Mouse (Mus musculus) liver, postnatal 0 days (tissue): Measurements from ENCODE around the gene Tssk4. TPM values are rescaled to one million over a fixed set of nuclear protein-coding genes. Genes with fewer than 3 reads are reported as not detected.

Experiments used
- ATAC-seq: fragments of 200-750 bp; cut with Nextera tagmentation; 2 replicates; pipeline ENCODE4 v1.8.0; 2017; ENCODE audit warnings: mild to moderate bottlenecking, moderate library complexity
- DNase-seq: peaks from one replicate; pipeline ENCODE4 v3.0.0-alpha.2; 2016
- H3K27ac ChIP-seq: fragments of 300-500 bp; sonication (generic); 2 replicates; pipeline ENCODE4 v1.5.1; 2014; ENCODE audit warnings: antibody characterized with exemption, moderate library complexity, mild to moderate bottlenecking, low read depth
- H3K27me3 ChIP-seq: fragments of 300-500 bp; sonication (generic); 2 replicates; pipeline ENCODE4 v1.6.1; 2014; ENCODE audit warnings: low read length, control low read depth, mixed read lengths; ENCODE audit not compliant: insufficient read depth
- H3K36me3 ChIP-seq: fragments of 300-500 bp; sonication (generic); replicated peaks from 2 replicates; pipeline ENCODE4 v1.6.1; 2014; ENCODE audit warnings: mild to moderate bottlenecking, control low read depth, low read length, moderate library complexity, mixed read lengths; ENCODE audit not compliant: insufficient read depth
- H3K4me1 ChIP-seq: fragments of 300-500 bp; sonication (generic); 2 replicates; pipeline ENCODE4 v1.6.1; 2014; ENCODE audit warnings: antibody characterized with exemption, mild to moderate bottlenecking, control low read depth; ENCODE audit not compliant: insufficient read depth
- H3K4me2 ChIP-seq: fragments of 300-500 bp; sonication (generic); 2 replicates; pipeline ENCODE4 v1.6.1; 2014; ENCODE audit warnings: low read depth, mild to moderate bottlenecking, low read length, moderate library complexity, mixed read lengths
- H3K4me3 ChIP-seq: fragments of 300-500 bp; sonication (generic); 2 replicates; pipeline ENCODE4 v1.5.1; 2014; ENCODE audit warnings: low read depth, low read length
- H3K9ac ChIP-seq: fragments of 300-500 bp; sonication (generic); replicated peaks from 2 replicates; pipeline ENCODE4 v1.6.1; 2014; ENCODE audit warnings: mild to moderate bottlenecking, moderate library complexity
- H3K9me3 ChIP-seq: fragments of 300-500 bp; sonication (generic); 2 replicates; pipeline ENCODE4 v1.6.1; 2016; ENCODE audit warnings: mild to moderate bottlenecking, control low read depth, low read length, mixed read lengths
- CTCF ChIP-seq: sonication (generic); IDR thresholded peaks from 2 replicates; pipeline ENCODE4 v1.5.1; 2016; ENCODE audit warnings: antibody characterized with exemption, low read depth
- EP300 ChIP-seq: IDR thresholded peaks from 2 replicates; pipeline ENCODE4 v1.6.1; 2016; ENCODE audit warnings: antibody characterized with exemption, low read depth, mild to moderate bottlenecking
- WGBS: fragments of 180-500 bp; shearing (Covaris S2); extraction: QIAGEN DNeasy Blood & Tissue Kit; methylation state at CpG from one replicate; pipeline ENCODE4 v1.1.7; 2014; ENCODE audit not compliant: insufficient replicate concordance; 5-methylcytosine and 5-hydroxymethylcytosine counted together
- polyA plus RNA-seq: library from polyadenylated mRNA; unstranded; fragments of >200 nt; fragmentation: Nextera tagmentation; extraction: Ambion mirVana; gene quantifications from 2 replicates; pipeline ENCODE4 v1.2.1, GENCODE M21; 2015

The Tssk4 gene
- 0.06 and 0.21 TPM in 2 replicates for polyA plus RNA-seq

GRCm38 (mm10) chr14:55649884-55650283, at the start of gene Tssk4:
Gene Tssk4, plus strand, starts transcription at chr14:55650184.
- WGBS, result 85% methylated on average over 2 of the region's 2 CpGs
- Histone ChIP-seq H3K4me3 (no peak within 1 kb of the TSS), H3K27ac (no peak within 1 kb of the TSS), H3K36me3 (0 out of 2 replicates have a peak, but pooled peaks cover 4% of the 10 kb centered on the region), H3K9me3 (no peaks in the 10 kb centered on the region), H3K4me2 (no peak within 1 kb of the TSS), H3K4me1 (peaks cover 5% of the 10 kb centered on the region), H3K27me3 (no peaks in the 10 kb centered on the region), H3K9ac (no peak within 1 kb of the TSS)
- TF ChIP-seq EP300 (no peak), CTCF (no peak)
- ATAC-seq (no peak), DNase-seq (no peak)

GRCm38 (mm10) chr14:55603271-55603632, 46.7 kb upstream of the Tssk4 start, which contains the start of gene Irf9:
Gene Irf9, plus strand, starts transcription at chr14:55603571.
- no peaks in the 10 kb centered on the region for H3K9me3 ChIP-seq
- H3K9ac ChIP-seq, result peak within 1 kb of the TSS; percentile 96
- no peak for ATAC-seq
- WGBS, result 67% methylated on average over 7 of the region's 7 CpGs
- peaks cover 80% of the 10 kb centered on the region for H3K36me3 ChIP-seq
- peak within 1 kb of the TSS; percentile 78 for H3K4me3 ChIP-seq
- peak within 1 kb of the TSS; percentile 75 for H3K4me2 ChIP-seq
- DNase-seq, result no peak
- H3K27ac ChIP-seq, result peak within 1 kb of the TSS; percentile 99
- H3K4me1 ChIP-seq, result peaks cover 36% of the 10 kb centered on the region
- H3K27me3 ChIP-seq, result no peaks in the 10 kb centered on the region
- TF ChIP-seq CTCF (no peak), EP300 (no peak)

GRCm38 (mm10) chr14:55603633-55604576, 46.1 kb upstream of the Tssk4 start:
- ATAC-seq, result peak; percentile 96
- Histone ChIP-seq H3K4me2 (peak overlapping the region; percentile 75), H3K9me3 (no peaks in the 10 kb centered on the region), H3K4me1 (peaks cover 36% of the 10 kb centered on the region), H3K4me3 (peak overlapping the region; percentile 78), H3K36me3 (peaks cover 80% of the 10 kb centered on the region), H3K9ac (peak overlapping the region; percentile 96), H3K27me3 (no peaks in the 10 kb centered on the region), H3K27ac (peak overlapping the region; percentile 99)
- peak; percentile 95 for DNase-seq
- WGBS, result 8% methylated on average over 19 of the region's 19 CpGs
- TF ChIP-seq EP300, result peak; percentile 88; the same call in 1 of the 2 replicates
- TF ChIP-seq CTCF, result peak; percentile 99

GRCm38 (mm10) chr14:55604823-55605222, 45.2 kb upstream of the Tssk4 start:
- Histone ChIP-seq H3K27ac (peak overlapping the region; percentile 99), H3K4me3 (peak overlapping the region; percentile 78), H3K4me2 (peak overlapping the region; percentile 75), H3K9me3 (no peaks in the 10 kb centered on the region), H3K9ac (peak overlapping the region; percentile 96), H3K4me1 (peaks cover 36% of the 10 kb centered on the region), H3K36me3 (peaks cover 80% of the 10 kb centered on the region), H3K27me3 (no peaks in the 10 kb centered on the region)
- WGBS, result 83% methylated on average over 11 of the region's 11 CpGs
- ATAC-seq, result no peak
- no peak for DNase-seq
- no peak for TF ChIP-seq CTCF
- no peak for TF ChIP-seq EP300

GRCm38 (mm10) chr14:55605743-55606459, 44.1 kb upstream of the Tssk4 start:
- Histone ChIP-seq H3K4me3 (peak overlapping the region; percentile 78), H3K27ac (peak overlapping the region; percentile 44), H3K27me3 (no peaks in the 10 kb centered on the region), H3K9me3 (no peaks in the 10 kb centered on the region), H3K4me2 (peak overlapping the region; percentile 75), H3K4me1 (peaks cover 36% of the 10 kb centered on the region), H3K9ac (peak overlapping the region; percentile 96), H3K36me3 (peaks cover 81% of the 10 kb centered on the region)
- 74% methylated on average over 16 of the region's 16 CpGs for WGBS
- ATAC-seq, result no peak
- no peak for DNase-seq
- TF ChIP-seq EP300 (no peak), CTCF (no peak)

- no peak overlapping the region for H3K9ac ChIP-seq
- TF ChIP-seq CTCF (no peak), EP300 (no peak)
- no peaks in the 10 kb centered on the region for H3K9me3 ChIP-seq
- DNase-seq (no peak), ATAC-seq (no peak)
- H3K36me3 ChIP-seq, result peaks cover 58% of the 10 kb centered on the region
- H3K27me3 ChIP-seq, result no peaks in the 10 kb centered on the region
- H3K4me3 ChIP-seq, result no peak overlapping the region
- peaks cover 27% of the 10 kb centered on the region for H3K4me1 ChIP-seq
- H3K4me2 ChIP-seq, result no peak overlapping the region
- WGBS, result 95% methylated on average over 6 of the region's 6 CpGs
- no peak overlapping the region for H3K27ac ChIP-seq
Observed at GRCm38 (mm10) chr14:55608339-55608738, 41.6 kb upstream of the Tssk4 start.
